Mouse (Mus musculus): ENCODE data around the gene Lrrfip2. TPM values are rescaled to one million over a fixed set of nuclear protein-coding genes. Genes with fewer than 3 reads are reported as not detected.

Gene Lrrfip2
- polyA plus RNA-seq, 1 experiment from 2014 or later: 40.3 TPM

DNA sequence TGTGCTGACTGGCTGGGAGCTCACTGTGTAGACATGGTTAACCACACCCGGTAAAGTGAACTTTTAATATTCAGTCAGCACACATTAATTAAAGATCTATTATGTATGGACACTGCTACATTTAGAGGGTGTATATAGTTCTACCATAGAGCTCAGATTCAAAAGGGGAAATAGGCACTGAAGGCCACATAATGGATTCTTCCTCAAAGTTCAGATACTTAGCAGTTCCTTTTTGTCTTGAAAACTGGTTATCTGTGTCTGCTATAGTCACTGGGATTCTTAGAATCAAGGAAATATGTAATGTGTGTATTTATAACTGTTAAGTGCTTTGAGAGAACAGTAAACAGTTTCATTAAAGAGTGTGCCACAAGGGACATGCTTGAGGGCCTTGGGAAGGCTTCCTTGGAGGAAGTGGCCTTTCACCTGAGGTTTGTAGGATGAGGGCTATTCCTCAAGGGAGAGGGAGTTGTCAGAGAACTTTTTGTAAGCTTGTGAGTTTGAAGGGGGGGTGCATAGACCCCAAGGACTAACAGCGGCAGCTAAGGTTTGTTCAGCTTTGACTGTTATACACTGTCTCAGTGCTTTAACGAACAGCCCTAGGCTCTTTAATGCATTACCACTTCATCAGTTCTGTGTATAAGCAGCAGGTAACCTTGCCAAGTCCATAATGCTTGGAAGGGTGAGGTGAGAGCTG is 28.3 kb downstream of the Lrrfip2 start:
- DNase-seq (ENCODE audit: low spot score): no peak
- Histone ChIP-seq H3K27ac (ENCODE audit: low read depth, low read length) (no peak overlapping the region), H3K4me1 (replicated peaks; ENCODE audit: control insufficient read depth, insufficient read depth, low read length) (peaks cover 6% of the 10 kb centered on the region; the same call in 1 of the 2 replicates), H3K4me3 (ENCODE audit: low read depth, low read length) (no peak overlapping the region), H3K9me3 (ENCODE audit: control insufficient read depth, low read length) (no peaks in the 10 kb centered on the region), H3K4me2 (no peak overlapping the region), H3K27me3 (replicated peaks; ENCODE audit: control insufficient read depth, insufficient read depth, low read length) (no peaks in the 10 kb centered on the region), H3K36me3 (ENCODE audit: control insufficient read depth, insufficient read depth, low read length) (no peaks in the 10 kb centered on the region), H3K9ac (ENCODE audit: low read depth, low read length) (no peak overlapping the region)
- WGBS: 89% methylated on average over 3 of the region's 3 CpGs
- no peak for ATAC-seq (replicated peaks; ENCODE audit: low FRiP score)

DNA sequence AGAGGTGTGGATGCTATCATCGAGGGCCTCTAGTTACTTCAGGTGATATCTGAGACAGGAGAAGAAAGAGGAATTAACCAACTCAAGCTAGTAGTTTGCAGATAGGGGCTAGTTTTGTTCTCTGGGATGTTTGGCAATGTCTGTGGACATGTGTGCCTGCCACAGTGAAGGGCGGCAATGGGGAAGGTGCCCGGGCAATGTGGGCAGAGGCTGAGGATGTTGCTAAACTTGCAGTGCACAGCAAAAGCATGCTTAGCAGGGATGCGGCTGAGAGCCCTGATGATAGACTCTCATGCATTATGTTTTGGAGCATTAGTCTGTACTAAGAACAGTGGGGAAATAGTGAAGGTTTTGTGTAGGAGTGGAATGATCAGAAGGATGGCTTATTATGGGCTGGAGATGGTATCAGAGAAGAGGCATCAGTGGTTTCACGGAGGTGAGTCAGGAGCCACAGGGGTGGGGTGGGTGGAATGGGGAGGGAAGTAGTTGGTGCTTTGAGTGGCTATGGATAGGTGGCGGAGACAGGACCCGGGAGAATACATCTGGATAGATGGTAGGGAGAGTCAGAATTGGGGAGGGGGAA is 28.9 kb downstream of the Lrrfip2 start:
- peaks cover 6% of the 10 kb centered on the region; the same call in 1 of the 2 replicates for H3K4me1 ChIP-seq (replicated peaks; ENCODE audit: control insufficient read depth, insufficient read depth, low read length)
- no peak overlapping the region for H3K4me2 ChIP-seq
- H3K27ac ChIP-seq (ENCODE audit: low read depth, low read length): no peak overlapping the region
- no peak overlapping the region for H3K9ac ChIP-seq (ENCODE audit: low read depth, low read length)
- no peak overlapping the region for H3K4me3 ChIP-seq (ENCODE audit: low read depth, low read length)
- ATAC-seq (replicated peaks; ENCODE audit: low FRiP score) (no peak), DNase-seq (ENCODE audit: low spot score) (no peak)
- H3K36me3 ChIP-seq (ENCODE audit: control insufficient read depth, insufficient read depth, low read length): no peaks in the 10 kb centered on the region
- WGBS: 84% methylated on average over 7 of the region's 7 CpGs
- no peaks in the 10 kb centered on the region for H3K27me3 ChIP-seq (replicated peaks; ENCODE audit: control insufficient read depth, insufficient read depth, low read length)
- no peaks in the 10 kb centered on the region for H3K9me3 ChIP-seq (ENCODE audit: control insufficient read depth, low read length)

DNA sequence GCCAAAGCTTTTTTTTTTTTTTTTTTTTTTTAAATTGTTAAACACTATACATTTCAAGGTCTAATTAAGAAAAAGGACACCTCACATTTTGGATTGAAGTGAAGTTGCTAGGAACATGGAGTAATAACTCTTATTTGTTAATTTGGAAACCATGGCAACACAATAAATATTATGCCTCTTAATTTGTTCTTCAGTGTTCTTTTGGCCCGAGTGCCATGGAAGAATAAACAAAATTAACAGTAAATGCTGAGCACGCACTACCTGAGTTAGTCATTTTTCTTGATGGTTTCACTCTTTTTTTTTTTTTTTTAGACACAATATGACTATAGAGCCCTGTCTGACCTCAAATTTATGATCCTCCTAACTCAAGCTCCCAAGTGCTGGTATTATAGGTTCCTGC is 30.6 kb downstream of the Lrrfip2 start:
- DNase-seq (ENCODE audit: low spot score) (no peak), ATAC-seq (replicated peaks; ENCODE audit: low FRiP score) (no peak)
- no peaks in the 10 kb centered on the region for H3K27me3 ChIP-seq (replicated peaks; ENCODE audit: control insufficient read depth, insufficient read depth, low read length)
- 85% methylated on average over 2 of the region's 2 CpGs for WGBS
- H3K4me1 ChIP-seq (replicated peaks; ENCODE audit: control insufficient read depth, insufficient read depth, low read length): peaks cover 6% of the 10 kb centered on the region; the same call in 1 of the 2 replicates
- no peaks in the 10 kb centered on the region for H3K9me3 ChIP-seq (ENCODE audit: control insufficient read depth, low read length)
- H3K27ac ChIP-seq (ENCODE audit: low read depth, low read length): no peak overlapping the region
- no peaks in the 10 kb centered on the region for H3K36me3 ChIP-seq (ENCODE audit: control insufficient read depth, insufficient read depth, low read length)
- H3K4me2 ChIP-seq: no peak overlapping the region
- no peak overlapping the region for H3K4me3 ChIP-seq (ENCODE audit: low read depth, low read length)
- H3K9ac ChIP-seq (ENCODE audit: low read depth, low read length): no peak overlapping the region

DNA sequence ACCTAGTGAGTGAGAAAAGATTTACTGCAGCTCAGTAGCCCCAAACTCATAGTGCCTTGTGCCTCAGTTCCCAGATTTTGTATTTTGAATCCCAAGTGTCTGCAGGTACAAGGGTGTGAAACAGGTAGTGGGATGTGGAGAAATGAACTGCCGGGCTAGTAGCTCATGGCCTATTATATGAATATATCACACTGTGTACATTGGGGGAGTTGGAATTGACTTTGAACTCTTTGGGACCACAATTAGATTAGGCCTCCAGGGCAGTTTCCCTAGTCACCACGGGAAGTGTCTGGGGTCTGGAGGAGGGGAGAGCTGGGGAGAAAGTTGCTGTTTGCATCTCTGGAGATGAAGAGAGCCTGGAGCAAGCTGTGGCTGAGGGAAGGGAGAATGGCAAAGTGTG is 31.0 kb downstream of the Lrrfip2 start:
- WGBS: 40% methylated on average over 2 of the region's 2 CpGs
- ATAC-seq (replicated peaks; ENCODE audit: low FRiP score) (no peak), DNase-seq (ENCODE audit: low spot score) (no peak)
- Histone ChIP-seq H3K4me2 (no peak overlapping the region), H3K4me1 (replicated peaks; ENCODE audit: control insufficient read depth, insufficient read depth, low read length) (peaks cover 6% of the 10 kb centered on the region; the same call in 1 of the 2 replicates), H3K9ac (ENCODE audit: low read depth, low read length) (no peak overlapping the region), H3K9me3 (ENCODE audit: control insufficient read depth, low read length) (no peaks in the 10 kb centered on the region), H3K4me3 (ENCODE audit: low read depth, low read length) (no peak overlapping the region), H3K27me3 (replicated peaks; ENCODE audit: control insufficient read depth, insufficient read depth, low read length) (no peaks in the 10 kb centered on the region), H3K27ac (ENCODE audit: low read depth, low read length) (no peak overlapping the region), H3K36me3 (ENCODE audit: control insufficient read depth, insufficient read depth, low read length) (no peaks in the 10 kb centered on the region)

DNA sequence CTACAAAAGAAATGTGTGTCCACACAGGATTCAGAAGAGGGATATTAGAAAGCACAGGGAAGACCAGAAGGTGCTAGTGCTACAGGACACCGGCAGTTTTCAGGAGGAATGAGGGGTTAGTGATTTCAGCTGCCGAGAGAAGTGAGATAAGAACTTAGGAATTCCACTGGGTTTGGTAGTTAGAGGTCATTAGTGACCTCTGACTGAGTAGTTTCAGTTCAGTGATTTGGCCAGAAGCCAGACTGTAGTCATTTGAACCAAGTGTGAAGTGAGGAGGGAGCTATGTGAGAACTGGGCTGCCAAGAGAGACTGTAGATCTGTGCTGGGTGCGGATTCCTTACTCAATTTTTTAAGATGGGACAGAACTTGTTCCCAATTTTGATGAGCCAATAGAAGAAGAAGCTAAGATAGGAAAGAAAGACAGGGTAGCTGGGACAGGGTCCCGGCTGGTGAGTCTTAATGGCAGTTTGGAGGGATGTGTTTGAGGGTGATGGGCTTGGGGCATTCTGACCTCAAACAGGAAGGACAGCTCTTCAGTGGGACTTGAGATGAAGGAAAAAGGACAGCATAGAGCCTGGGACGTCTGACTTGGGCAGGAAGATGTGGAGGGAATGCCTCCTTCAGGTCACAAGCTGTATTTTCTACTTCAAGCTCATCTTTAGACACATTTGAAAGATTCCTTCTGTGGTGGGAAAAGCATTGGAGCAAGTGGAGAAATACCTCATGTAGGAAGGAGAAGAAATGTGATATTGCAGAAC is 32.0 kb downstream of the Lrrfip2 start:
- Histone ChIP-seq H3K27ac (ENCODE audit: low read depth, low read length) (no peak overlapping the region), H3K27me3 (replicated peaks; ENCODE audit: control insufficient read depth, insufficient read depth, low read length) (no peaks in the 10 kb centered on the region), H3K9me3 (ENCODE audit: control insufficient read depth, low read length) (no peaks in the 10 kb centered on the region), H3K9ac (ENCODE audit: low read depth, low read length) (no peak overlapping the region), H3K4me2 (no peak overlapping the region), H3K36me3 (ENCODE audit: control insufficient read depth, insufficient read depth, low read length) (no peaks in the 10 kb centered on the region), H3K4me1 (replicated peaks; ENCODE audit: control insufficient read depth, insufficient read depth, low read length) (peaks cover 6% of the 10 kb centered on the region; the same call in 1 of the 2 replicates), H3K4me3 (ENCODE audit: low read depth, low read length) (no peak overlapping the region)
- no peak for DNase-seq (ENCODE audit: low spot score)
- 43% methylated on average over 5 of the region's 5 CpGs for WGBS
- ATAC-seq (replicated peaks; ENCODE audit: low FRiP score): no peak

DNA sequence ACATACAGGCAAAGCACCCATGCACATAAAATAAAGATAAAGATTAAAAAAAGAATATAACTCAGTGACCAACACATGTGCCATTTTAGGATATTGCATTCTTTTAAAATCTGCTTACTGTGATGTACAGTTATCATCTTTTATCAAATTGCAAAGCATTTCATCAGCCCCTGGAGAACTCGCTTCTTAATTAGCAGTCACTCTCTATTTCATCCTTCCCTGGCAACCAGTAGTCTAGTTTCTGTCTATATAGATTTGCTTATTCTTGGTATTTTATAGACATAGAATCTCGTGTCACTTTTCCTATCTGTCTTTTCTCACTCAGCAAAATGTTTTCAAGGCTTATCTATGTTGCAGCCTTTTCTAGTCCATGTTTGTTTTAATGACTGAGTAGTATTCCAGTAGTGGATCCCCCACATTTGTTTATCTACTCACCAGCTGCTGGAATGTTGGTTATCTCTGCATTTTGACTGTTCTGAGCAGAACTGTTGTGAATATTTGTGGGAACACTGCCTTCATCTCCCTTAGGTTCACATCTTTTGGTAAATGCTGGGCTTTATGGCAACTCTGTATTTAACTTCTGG is 35.0 kb downstream of the Lrrfip2 start:
- no peaks in the 10 kb centered on the region for H3K27me3 ChIP-seq (replicated peaks; ENCODE audit: control insufficient read depth, insufficient read depth, low read length)
- H3K27ac ChIP-seq (ENCODE audit: low read depth, low read length): no peak overlapping the region
- H3K4me3 ChIP-seq (ENCODE audit: low read depth, low read length): no peak overlapping the region
- no peak overlapping the region for H3K4me2 ChIP-seq
- no peaks in the 10 kb centered on the region for H3K9me3 ChIP-seq (ENCODE audit: control insufficient read depth, low read length)
- ATAC-seq (replicated peaks; ENCODE audit: low FRiP score): no peak
- H3K4me1 ChIP-seq (replicated peaks; ENCODE audit: control insufficient read depth, insufficient read depth, low read length): peaks cover 4% of the 10 kb centered on the region; the same call in 1 of the 2 replicates
- no peak for DNase-seq (ENCODE audit: low spot score)
- WGBS: 68% methylated on average over 2 of the region's 2 CpGs
- H3K9ac ChIP-seq (ENCODE audit: low read depth, low read length): no peak overlapping the region
- H3K36me3 ChIP-seq (ENCODE audit: control insufficient read depth, insufficient read depth, low read length): no peaks in the 10 kb centered on the region

DNA sequence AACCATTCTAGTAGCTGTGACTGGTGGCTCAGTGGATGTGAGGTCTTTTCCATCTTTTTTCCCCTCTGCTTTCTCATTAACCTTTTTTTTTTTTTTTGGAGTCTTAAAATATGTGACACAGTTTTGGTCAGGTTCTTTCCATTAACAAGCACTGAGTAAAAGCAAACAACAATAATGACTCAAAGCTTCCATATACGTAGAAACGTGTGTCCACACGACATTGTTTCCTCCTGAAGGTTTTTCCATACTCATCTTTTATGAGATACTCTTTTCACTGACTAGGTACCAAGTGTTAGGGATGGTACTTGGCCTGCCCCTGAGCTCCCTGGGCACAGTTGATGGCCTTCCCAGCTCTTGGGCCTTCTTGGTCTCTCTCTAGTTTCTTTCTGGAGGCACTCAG is 35.6 kb downstream of the Lrrfip2 start:
- no peak for DNase-seq (ENCODE audit: low spot score)
- no peak overlapping the region for H3K9ac ChIP-seq (ENCODE audit: low read depth, low read length)
- H3K36me3 ChIP-seq (ENCODE audit: control insufficient read depth, insufficient read depth, low read length): no peaks in the 10 kb centered on the region
- 90% methylated on average over 3 of the region's 3 CpGs for WGBS
- peaks cover 4% of the 10 kb centered on the region; the same call in 1 of the 2 replicates for H3K4me1 ChIP-seq (replicated peaks; ENCODE audit: control insufficient read depth, insufficient read depth, low read length)
- no peak overlapping the region for H3K4me2 ChIP-seq
- H3K4me3 ChIP-seq (ENCODE audit: low read depth, low read length): no peak overlapping the region
- H3K27ac ChIP-seq (ENCODE audit: low read depth, low read length): no peak overlapping the region
- no peaks in the 10 kb centered on the region for H3K27me3 ChIP-seq (replicated peaks; ENCODE audit: control insufficient read depth, insufficient read depth, low read length)
- H3K9me3 ChIP-seq (ENCODE audit: control insufficient read depth, low read length): no peaks in the 10 kb centered on the region
- no peak for ATAC-seq (replicated peaks; ENCODE audit: low FRiP score)

DNA sequence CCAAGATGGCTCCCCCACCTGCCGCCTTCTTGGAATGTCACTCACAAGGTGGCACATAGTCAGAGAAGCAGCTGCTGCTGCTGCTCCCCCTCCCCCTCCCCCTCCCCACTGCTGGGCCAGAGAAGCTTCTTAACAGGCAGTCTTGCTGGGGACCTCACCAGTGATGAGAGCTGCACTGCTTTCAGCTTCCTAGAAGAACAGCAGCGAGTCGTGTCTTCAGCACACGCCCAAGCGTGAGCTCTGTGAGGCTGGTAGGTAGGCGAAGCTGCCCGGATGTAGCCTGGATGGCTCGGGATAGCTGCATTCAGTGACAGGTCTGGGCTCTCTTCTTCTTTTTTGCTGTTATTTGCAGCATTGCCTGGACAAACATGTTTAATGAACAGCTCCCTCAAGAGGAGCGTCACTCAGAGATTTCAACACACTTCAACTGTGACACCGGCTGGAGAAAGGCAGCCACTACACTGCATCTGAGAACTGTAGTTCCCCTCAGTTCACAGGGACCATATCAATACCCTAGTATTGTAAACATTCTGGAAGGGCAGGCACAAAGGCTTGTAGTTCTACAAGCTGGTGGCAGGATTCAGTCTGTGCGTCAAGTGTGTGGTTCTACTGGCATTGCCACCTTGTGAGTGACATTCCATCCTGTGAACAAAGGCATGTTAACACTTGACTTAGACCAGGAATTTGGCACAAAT is 38.5 kb downstream of the Lrrfip2 start:
- no peak overlapping the region for H3K9ac ChIP-seq (ENCODE audit: low read depth, low read length)
- DNase-seq (ENCODE audit: low spot score) (no peak), ATAC-seq (replicated peaks; ENCODE audit: low FRiP score) (no peak)
- H3K4me1 ChIP-seq (replicated peaks; ENCODE audit: control insufficient read depth, insufficient read depth, low read length): no peaks in the 10 kb centered on the region; the same call in 1 of the 2 replicates
- WGBS: 83% methylated on average over 11 of the region's 11 CpGs
- H3K27me3 ChIP-seq (replicated peaks; ENCODE audit: control insufficient read depth, insufficient read depth, low read length): no peaks in the 10 kb centered on the region
- H3K36me3 ChIP-seq (ENCODE audit: control insufficient read depth, insufficient read depth, low read length): no peaks in the 10 kb centered on the region
- H3K9me3 ChIP-seq (ENCODE audit: control insufficient read depth, low read length): no peaks in the 10 kb centered on the region
- no peak overlapping the region for H3K4me2 ChIP-seq
- no peak overlapping the region for H3K4me3 ChIP-seq (ENCODE audit: low read depth, low read length)
- no peak overlapping the region for H3K27ac ChIP-seq (ENCODE audit: low read depth, low read length)

Data from liver, embryonic 11.5 days (tissue).